Mouse (Mus musculus): ENCODE data around the gene Rps6ka5. TPM values are rescaled to one million over a fixed set of nuclear protein-coding genes. Genes with fewer than 3 reads are reported as not detected.

Rps6ka5 gene
- polyA plus RNA-seq, 1 experiment from 2014 or later = 3.2 TPM

- Histone ChIP-seq H3K4me2 (no peak overlapping the region), H3K36me3 (ENCODE audit: control insufficient read depth, insufficient read depth, low read length) (no peaks in the 10 kb centered on the region), H3K4me1 (ENCODE audit: control insufficient read depth, insufficient read depth, low read length) (no peaks in the 10 kb centered on the region), H3K4me3 (ENCODE audit: low read depth, low read length) (no peak overlapping the region), H3K9ac (ENCODE audit: low read length) (no peak overlapping the region), H3K9me3 (ENCODE audit: control insufficient read depth, low read length) (no peaks in the 10 kb centered on the region), H3K27ac (ENCODE audit: low read depth, low read length) (no peak overlapping the region), H3K27me3 (ENCODE audit: control insufficient read depth, insufficient read depth, low read length) (no peaks in the 10 kb centered on the region)
- DNase-seq (ENCODE audit: low spot score, missing footprints) (no peak), ATAC-seq (ENCODE audit: low FRiP score) (no peak)
- 90% methylated on average over 5 of the region's 5 CpGs for WGBS
These were observed 117.7 kb downstream of the Rps6ka5 start for GRCm38 (mm10) chr12:100609064-100609463.

DNA sequence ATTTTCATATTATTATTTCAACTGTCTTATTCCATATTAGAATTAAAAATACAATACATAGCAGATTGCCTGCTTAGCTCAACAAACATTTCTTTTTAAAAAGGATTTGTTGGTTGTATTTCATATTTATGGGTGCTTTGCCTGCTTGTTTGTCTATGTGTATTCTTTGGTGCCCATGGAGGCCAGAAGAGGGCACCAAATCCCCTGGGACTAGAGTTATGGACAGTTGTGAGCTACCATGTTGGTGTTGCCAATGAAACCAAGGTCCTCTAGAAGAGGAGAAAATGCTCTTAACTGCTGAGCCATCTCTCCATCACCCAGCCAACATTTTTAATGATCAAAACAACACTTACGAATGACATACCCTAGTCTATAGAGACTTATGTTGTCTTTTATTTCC lies 120.0 kb downstream of the Rps6ka5 start:
- WGBS = 90% methylated on average over 1 of the region's 1 CpGs
- H3K9me3 ChIP-seq (ENCODE audit: control insufficient read depth, low read length) = no peaks in the 10 kb centered on the region
- no peak overlapping the region for H3K9ac ChIP-seq (ENCODE audit: low read length)
- no peaks in the 10 kb centered on the region for H3K4me1 ChIP-seq (ENCODE audit: control insufficient read depth, insufficient read depth, low read length)
- H3K4me3 ChIP-seq (ENCODE audit: low read depth, low read length) = no peak overlapping the region
- H3K36me3 ChIP-seq (ENCODE audit: control insufficient read depth, insufficient read depth, low read length) = no peaks in the 10 kb centered on the region
- no peaks in the 10 kb centered on the region for H3K27me3 ChIP-seq (ENCODE audit: control insufficient read depth, insufficient read depth, low read length)
- ATAC-seq (ENCODE audit: low FRiP score) (no peak), DNase-seq (ENCODE audit: low spot score, missing footprints) (no peak)
- H3K27ac ChIP-seq (ENCODE audit: low read depth, low read length) = no peak overlapping the region
- H3K4me2 ChIP-seq = no peak overlapping the region

DNA sequence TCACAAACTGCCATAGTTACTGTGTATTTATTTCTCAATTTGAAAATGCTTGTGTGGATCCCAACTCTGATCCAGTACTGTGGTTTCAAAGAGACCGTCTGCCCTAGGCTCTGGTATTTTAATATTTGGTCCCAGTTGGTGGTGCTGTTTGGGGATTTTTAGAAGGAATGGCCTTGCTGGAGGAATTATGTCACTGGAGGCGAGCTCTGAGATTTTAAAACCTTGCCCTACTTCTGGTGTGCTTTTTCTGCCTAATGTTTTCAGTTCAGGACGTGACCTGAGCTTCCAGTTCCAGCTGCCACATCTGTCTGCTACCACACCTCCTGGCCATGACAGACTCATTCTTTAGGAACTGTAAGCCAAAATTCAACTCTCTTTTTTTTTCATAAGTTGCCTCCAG lies 121.2 kb downstream of the Rps6ka5 start:
- WGBS = 74% methylated on average over 3 of the region's 3 CpGs
- ATAC-seq (ENCODE audit: low FRiP score) = no peak

DNA sequence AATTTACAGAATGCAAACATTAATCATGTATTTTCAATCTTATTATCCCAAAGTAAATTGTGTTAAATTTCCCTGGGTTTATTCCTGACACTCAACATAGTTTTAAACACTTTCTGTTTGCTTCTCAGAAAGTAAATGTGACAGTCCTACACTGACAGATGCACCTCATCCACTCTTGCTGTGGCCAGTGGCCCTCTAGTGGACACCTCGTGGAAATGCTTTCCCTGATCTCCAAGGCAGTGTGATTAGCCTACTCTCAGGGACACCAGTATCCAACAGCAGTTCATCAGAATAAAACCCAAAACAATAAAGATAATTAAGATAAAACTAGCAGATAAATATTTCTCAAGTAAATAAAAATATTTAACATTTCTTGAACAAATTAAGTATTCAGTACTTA lies 122.2 kb downstream of the Rps6ka5 start:
- H3K36me3 ChIP-seq (ENCODE audit: control insufficient read depth, insufficient read depth, low read length) = no peaks in the 10 kb centered on the region
- H3K27me3 ChIP-seq (ENCODE audit: control insufficient read depth, insufficient read depth, low read length) = no peaks in the 10 kb centered on the region
- no peaks in the 10 kb centered on the region for H3K9me3 ChIP-seq (ENCODE audit: control insufficient read depth, low read length)
- H3K27ac ChIP-seq (ENCODE audit: low read depth, low read length) = no peak overlapping the region
- ATAC-seq (ENCODE audit: low FRiP score) (peak; percentile 84), DNase-seq (ENCODE audit: low spot score, missing footprints) (no peak)
- no peak overlapping the region for H3K4me2 ChIP-seq
- WGBS = 0% methylated on average over 1 of the region's 1 CpGs
- no peaks in the 10 kb centered on the region for H3K4me1 ChIP-seq (ENCODE audit: control insufficient read depth, insufficient read depth, low read length)
- no peak overlapping the region for H3K9ac ChIP-seq (ENCODE audit: low read length)
- no peak overlapping the region for H3K4me3 ChIP-seq (ENCODE audit: low read depth, low read length)

More for the DNA sequence above, 121.2 kb downstream of the Rps6ka5 start:
- DNase-seq (ENCODE audit: low spot score, missing footprints) = no peak
- Histone ChIP-seq H3K27ac (ENCODE audit: low read depth, low read length) (no peak overlapping the region), H3K4me2 (no peak overlapping the region), H3K9me3 (ENCODE audit: control insufficient read depth, low read length) (no peaks in the 10 kb centered on the region), H3K4me1 (ENCODE audit: control insufficient read depth, insufficient read depth, low read length) (no peaks in the 10 kb centered on the region), H3K27me3 (ENCODE audit: control insufficient read depth, insufficient read depth, low read length) (no peaks in the 10 kb centered on the region), H3K9ac (ENCODE audit: low read length) (no peak overlapping the region), H3K36me3 (ENCODE audit: control insufficient read depth, insufficient read depth, low read length) (no peaks in the 10 kb centered on the region), H3K4me3 (ENCODE audit: low read depth, low read length) (no peak overlapping the region)

DNA sequence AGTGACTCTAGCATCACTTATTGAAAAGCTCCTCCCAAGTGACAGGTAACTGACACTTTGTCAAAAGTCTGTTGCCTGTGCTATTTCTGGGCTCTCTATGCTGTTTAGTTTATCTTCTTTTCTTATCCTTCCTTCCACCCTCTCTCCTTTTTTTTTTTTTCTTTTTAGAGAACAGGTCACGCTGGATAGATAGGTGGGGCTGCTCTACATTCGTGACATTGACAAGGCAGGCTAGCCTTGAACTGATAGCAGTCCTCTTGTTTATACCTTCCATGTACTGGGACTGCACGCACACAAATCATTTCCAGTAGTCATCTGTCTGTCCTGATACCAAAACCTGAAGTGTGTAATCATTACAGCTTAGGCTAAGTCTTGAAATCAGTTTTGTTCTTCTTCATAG lies 132.1 kb downstream of the Rps6ka5 start:
- ATAC-seq (ENCODE audit: low FRiP score) = no peak
- H3K9me3 ChIP-seq (ENCODE audit: control insufficient read depth, low read length) = no peaks in the 10 kb centered on the region
- H3K36me3 ChIP-seq (ENCODE audit: control insufficient read depth, insufficient read depth, low read length) = no peaks in the 10 kb centered on the region
- no peak for DNase-seq (ENCODE audit: low spot score, missing footprints)
- H3K4me3 ChIP-seq (ENCODE audit: low read depth, low read length) = no peak overlapping the region
- whole genome bisulfite sequencing = 88% methylated on average over 3 of the region's 3 CpGs
- H3K27ac ChIP-seq (ENCODE audit: low read depth, low read length) = no peak overlapping the region
- no peaks in the 10 kb centered on the region for H3K27me3 ChIP-seq (ENCODE audit: control insufficient read depth, insufficient read depth, low read length)
- H3K9ac ChIP-seq (ENCODE audit: low read length) = no peak overlapping the region
- H3K4me2 ChIP-seq = no peak overlapping the region
- no peaks in the 10 kb centered on the region for H3K4me1 ChIP-seq (ENCODE audit: control insufficient read depth, insufficient read depth, low read length)

DNA sequence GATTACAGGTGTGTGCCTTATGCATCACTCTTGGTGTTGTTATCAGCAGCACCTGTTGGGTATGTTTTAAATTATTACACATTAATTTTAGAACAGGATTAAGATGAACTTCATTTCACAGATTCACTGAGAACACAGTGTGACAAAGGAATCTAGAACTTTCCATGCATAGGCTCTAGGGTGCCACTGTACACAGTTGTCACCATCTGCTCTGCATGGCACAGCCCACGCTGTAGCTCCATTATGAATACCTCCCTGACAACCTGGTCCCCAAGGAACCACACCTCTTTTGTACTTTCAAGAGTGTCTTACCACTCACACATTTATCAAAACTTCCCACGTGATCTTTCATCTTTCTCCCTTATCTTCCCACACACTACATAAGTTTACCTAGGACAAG lies 140.2 kb downstream of the Rps6ka5 start:
- WGBS = 86% methylated on average over 2 of the region's 2 CpGs

GRCm38 (mm10) chr12:100579221-100579620 lies 147.6 kb downstream of the Rps6ka5 start:
- H3K27me3 ChIP-seq (ENCODE audit: control insufficient read depth, insufficient read depth, low read length) = no peaks in the 10 kb centered on the region
- H3K4me1 ChIP-seq (ENCODE audit: control insufficient read depth, insufficient read depth, low read length) = no peaks in the 10 kb centered on the region
- no peak overlapping the region for H3K9ac ChIP-seq (ENCODE audit: low read length)
- H3K4me2 ChIP-seq = no peak overlapping the region
- H3K27ac ChIP-seq (ENCODE audit: low read depth, low read length) = no peak overlapping the region
- WGBS = 85% methylated on average over 2 of the region's 2 CpGs
- no peaks in the 10 kb centered on the region for H3K9me3 ChIP-seq (ENCODE audit: control insufficient read depth, low read length)
- H3K4me3 ChIP-seq (ENCODE audit: low read depth, low read length) = no peak overlapping the region
- no peak for ATAC-seq (ENCODE audit: low FRiP score)
- no peaks in the 10 kb centered on the region for H3K36me3 ChIP-seq (ENCODE audit: control insufficient read depth, insufficient read depth, low read length)
- DNase-seq (ENCODE audit: low spot score, missing footprints) = no peak

More for the DNA sequence above, 140.2 kb downstream of the Rps6ka5 start:
- Histone ChIP-seq H3K9ac (ENCODE audit: low read length) (no peak overlapping the region), H3K27ac (ENCODE audit: low read depth, low read length) (no peak overlapping the region), H3K4me2 (no peak overlapping the region), H3K4me3 (ENCODE audit: low read depth, low read length) (no peak overlapping the region), H3K4me1 (ENCODE audit: control insufficient read depth, insufficient read depth, low read length) (no peaks in the 10 kb centered on the region), H3K36me3 (ENCODE audit: control insufficient read depth, insufficient read depth, low read length) (no peaks in the 10 kb centered on the region), H3K9me3 (ENCODE audit: control insufficient read depth, low read length) (no peaks in the 10 kb centered on the region), H3K27me3 (ENCODE audit: control insufficient read depth, insufficient read depth, low read length) (no peaks in the 10 kb centered on the region)
- no peak for ATAC-seq (ENCODE audit: low FRiP score)
- no peak for DNase-seq (ENCODE audit: low spot score, missing footprints)

DNA sequence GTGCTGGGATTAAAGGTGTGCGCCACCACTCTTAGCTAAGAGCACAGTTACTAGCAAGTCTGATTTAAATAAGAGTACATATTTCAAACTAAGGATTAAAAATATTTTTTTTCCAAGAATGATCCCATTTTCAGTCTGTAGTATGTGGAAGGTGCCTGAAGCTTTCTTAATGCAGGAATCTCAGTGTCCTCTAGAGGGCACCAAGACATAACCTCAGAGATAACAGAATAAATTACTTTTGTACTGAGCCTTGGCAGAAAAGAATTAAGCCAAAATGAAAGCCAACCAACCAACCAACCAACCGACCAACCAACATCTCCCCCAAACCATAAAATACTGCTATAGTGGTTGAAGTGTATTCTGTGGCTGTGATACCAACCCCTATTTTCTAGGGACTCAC lies 148.5 kb downstream of the Rps6ka5 start:
- Histone ChIP-seq H3K4me1 (ENCODE audit: control insufficient read depth, insufficient read depth, low read length) (no peaks in the 10 kb centered on the region), H3K36me3 (ENCODE audit: control insufficient read depth, insufficient read depth, low read length) (no peaks in the 10 kb centered on the region), H3K9ac (ENCODE audit: low read length) (no peak overlapping the region), H3K9me3 (ENCODE audit: control insufficient read depth, low read length) (no peaks in the 10 kb centered on the region), H3K4me3 (ENCODE audit: low read depth, low read length) (no peak overlapping the region), H3K27ac (ENCODE audit: low read depth, low read length) (no peak overlapping the region), H3K27me3 (ENCODE audit: control insufficient read depth, insufficient read depth, low read length) (no peaks in the 10 kb centered on the region), H3K4me2 (no peak overlapping the region)
- 57% methylated on average over 2 of the region's 2 CpGs for WGBS
- DNase-seq (ENCODE audit: low spot score, missing footprints) (peak; percentile 91), ATAC-seq (ENCODE audit: low FRiP score) (0 out of 2 replicates have a peak, but pooled peaks have one; percentile 38)

GRCm38 (mm10) chr12:100575739-100576138 lies 151.0 kb downstream of the Rps6ka5 start:
- 85% methylated on average over 3 of the region's 3 CpGs for WGBS
- no peak for DNase-seq (ENCODE audit: low spot score, missing footprints)
- Histone ChIP-seq H3K4me1 (ENCODE audit: control insufficient read depth, insufficient read depth, low read length) (no peaks in the 10 kb centered on the region), H3K4me2 (no peak overlapping the region), H3K9ac (ENCODE audit: low read length) (no peak overlapping the region), H3K27ac (ENCODE audit: low read depth, low read length) (no peak overlapping the region), H3K4me3 (ENCODE audit: low read depth, low read length) (no peak overlapping the region), H3K9me3 (ENCODE audit: control insufficient read depth, low read length) (no peaks in the 10 kb centered on the region), H3K27me3 (ENCODE audit: control insufficient read depth, insufficient read depth, low read length) (no peaks in the 10 kb centered on the region), H3K36me3 (ENCODE audit: control insufficient read depth, insufficient read depth, low read length) (no peaks in the 10 kb centered on the region)
- ATAC-seq (ENCODE audit: low FRiP score) = no peak
